Mouse (Mus musculus): Measurements from ENCODE around the gene Tamm41. TPM values are rescaled to one million over a fixed set of nuclear protein-coding genes. Genes with fewer than 3 reads are reported as not detected.

The Tamm41 gene
- polyA plus RNA-seq, 1 experiment from 2014 or later: 72.8 TPM

DNA sequence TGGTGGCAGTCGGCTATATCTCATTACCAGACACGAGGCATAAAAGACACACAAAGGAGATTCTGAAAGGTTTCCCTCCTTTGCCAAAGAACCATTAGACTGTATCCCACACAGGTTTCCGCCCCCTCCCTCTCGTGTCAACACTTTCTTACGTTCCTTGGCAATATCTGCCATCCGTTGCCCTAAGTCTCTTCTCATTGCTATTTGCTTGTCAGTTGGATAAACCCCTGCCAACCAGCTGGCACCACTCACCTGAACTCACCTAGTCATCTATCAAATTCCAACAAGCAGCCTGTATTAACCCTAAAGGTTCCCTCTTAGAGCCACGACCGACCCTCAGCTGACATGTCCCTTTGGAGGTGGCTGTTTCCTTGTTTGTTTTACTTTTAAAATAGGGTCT is 72.3 kb downstream of the Tamm41 start:
- no peak overlapping the region for H3K4me2 ChIP-seq (ENCODE audit: low read depth)
- peaks cover 4% of the 10 kb centered on the region for H3K4me1 ChIP-seq (ENCODE audit: control insufficient read depth, insufficient read depth, low read length)
- no peak overlapping the region for H3K4me3 ChIP-seq (ENCODE audit: low read depth, low read length)
- H3K9ac ChIP-seq (ENCODE audit: low read length): no peak overlapping the region
- H3K27me3 ChIP-seq (ENCODE audit: control insufficient read depth, insufficient read depth, low read length): peaks cover 19% of the 10 kb centered on the region
- ATAC-seq (ENCODE audit: insufficient read depth, low FRiP score, low TSS enrichment) (no peak), DNase-seq (ENCODE audit: low spot score) (no peak)
- no peaks in the 10 kb centered on the region for H3K36me3 ChIP-seq (ENCODE audit: control insufficient read depth, insufficient read depth, low read length)
- WGBS: 86% methylated on average over 8 of the region's 8 CpGs
- H3K27ac ChIP-seq (ENCODE audit: low read depth, low read length): no peak overlapping the region
- no peaks in the 10 kb centered on the region for H3K9me3 ChIP-seq (ENCODE audit: control insufficient read depth, low read length)

DNA sequence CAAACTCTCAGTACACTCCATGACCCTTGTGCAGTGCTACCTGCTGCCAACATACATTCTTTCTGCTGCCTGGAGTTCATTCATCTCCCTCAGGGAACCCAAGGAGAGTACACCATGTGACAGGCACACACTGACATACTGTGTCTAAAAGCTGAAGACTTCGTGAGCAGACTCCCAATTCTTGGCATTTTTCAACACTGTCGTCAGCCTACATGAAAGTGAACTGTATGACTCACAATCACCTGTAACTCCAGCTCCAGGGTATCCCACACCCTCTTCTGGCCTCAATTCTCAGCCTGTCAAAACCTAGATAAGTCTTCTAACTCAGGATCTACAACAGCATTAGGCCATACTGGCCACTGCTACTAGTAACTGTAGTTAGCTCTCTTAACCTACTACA is 73.4 kb downstream of the Tamm41 start:
- H3K36me3 ChIP-seq (ENCODE audit: control insufficient read depth, insufficient read depth, low read length): no peaks in the 10 kb centered on the region
- no peak overlapping the region for H3K27ac ChIP-seq (ENCODE audit: low read depth, low read length)
- no peak overlapping the region for H3K4me2 ChIP-seq (ENCODE audit: low read depth)
- DNase-seq (ENCODE audit: low spot score): no peak
- no peak for ATAC-seq (ENCODE audit: insufficient read depth, low FRiP score, low TSS enrichment)
- H3K27me3 ChIP-seq (ENCODE audit: control insufficient read depth, insufficient read depth, low read length): peaks cover 15% of the 10 kb centered on the region
- H3K9me3 ChIP-seq (ENCODE audit: control insufficient read depth, low read length): no peaks in the 10 kb centered on the region
- WGBS: 87% methylated on average over 2 of the region's 2 CpGs
- no peaks in the 10 kb centered on the region; the same call in 1 of the 2 replicates for H3K4me1 ChIP-seq (ENCODE audit: control insufficient read depth, insufficient read depth, low read length)
- no peak overlapping the region for H3K4me3 ChIP-seq (ENCODE audit: low read depth, low read length)
- no peak overlapping the region for H3K9ac ChIP-seq (ENCODE audit: low read length)

DNA sequence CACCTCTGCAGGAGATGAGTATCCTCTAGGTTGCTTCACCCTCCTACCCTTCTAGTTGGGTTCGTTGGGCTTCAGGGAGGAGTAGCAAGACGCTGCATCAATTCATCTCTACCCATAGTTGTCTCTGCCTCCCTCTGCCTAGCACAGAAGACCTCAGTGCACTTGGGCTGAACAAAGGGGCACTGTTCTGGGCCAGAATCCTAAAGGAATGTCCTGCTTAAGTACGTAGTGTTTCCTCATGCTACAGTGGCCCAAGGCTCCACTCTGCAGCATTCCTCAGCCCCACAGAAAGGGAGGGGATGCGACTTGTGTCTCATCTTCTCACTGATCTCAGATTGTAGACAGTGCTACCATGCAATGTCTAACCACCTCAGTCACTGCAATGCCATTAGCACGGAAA is 74.0 kb downstream of the Tamm41 start:
- H3K4me3 ChIP-seq (ENCODE audit: low read depth, low read length): no peak overlapping the region
- H3K4me1 ChIP-seq (ENCODE audit: control insufficient read depth, insufficient read depth, low read length): no peaks in the 10 kb centered on the region
- no peaks in the 10 kb centered on the region for H3K36me3 ChIP-seq (ENCODE audit: control insufficient read depth, insufficient read depth, low read length)
- no peak for DNase-seq (ENCODE audit: low spot score)
- 69% methylated on average over 5 of the region's 5 CpGs for WGBS
- no peak for ATAC-seq (ENCODE audit: insufficient read depth, low FRiP score, low TSS enrichment)
- no peak overlapping the region for H3K4me2 ChIP-seq (ENCODE audit: low read depth)
- H3K9me3 ChIP-seq (ENCODE audit: control insufficient read depth, low read length): no peaks in the 10 kb centered on the region
- H3K9ac ChIP-seq (ENCODE audit: low read length): no peak overlapping the region
- H3K27ac ChIP-seq (ENCODE audit: low read depth, low read length): no peak overlapping the region
- H3K27me3 ChIP-seq (ENCODE audit: control insufficient read depth, insufficient read depth, low read length): peaks cover 11% of the 10 kb centered on the region

DNA sequence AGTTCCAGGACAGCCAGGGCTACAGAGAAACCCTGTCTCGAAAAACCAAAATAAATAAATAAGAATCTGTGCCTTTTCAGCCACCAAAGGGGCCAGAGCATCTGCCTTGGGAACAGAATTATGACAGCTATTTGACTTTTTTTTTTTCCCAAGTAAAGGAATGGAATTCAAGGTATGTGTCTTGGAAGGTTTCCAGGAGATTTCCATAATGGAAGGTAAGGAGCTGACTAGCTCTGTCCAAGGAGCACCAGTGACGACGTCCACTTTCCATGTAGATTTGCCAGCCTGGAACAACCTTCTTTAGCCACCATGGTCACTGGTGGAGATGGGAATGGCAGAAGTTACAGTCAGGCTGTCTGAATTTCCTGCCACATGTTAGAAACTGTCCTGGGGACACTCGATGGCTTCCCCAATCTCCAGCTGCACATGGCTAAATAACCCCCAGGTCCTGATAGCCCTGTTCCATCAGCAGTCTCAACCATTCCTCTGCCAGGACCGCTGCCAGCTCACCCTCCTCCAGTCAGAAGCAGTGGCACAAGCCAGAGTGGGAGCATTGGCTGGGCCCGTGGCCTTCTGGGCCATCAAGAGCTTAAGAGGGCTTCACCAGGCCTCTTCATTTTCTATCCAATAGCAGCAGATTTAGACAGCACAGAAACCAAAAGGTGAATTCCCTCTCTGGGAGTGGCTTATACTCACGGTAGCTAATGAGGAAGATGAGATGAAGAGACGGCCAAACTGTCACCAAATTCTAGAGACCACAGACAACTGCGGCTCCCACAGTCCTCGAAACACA is 76.2 kb downstream of the Tamm41 start:
- Histone ChIP-seq H3K36me3 (ENCODE audit: control insufficient read depth, insufficient read depth, low read length) (no peaks in the 10 kb centered on the region), H3K4me1 (ENCODE audit: control insufficient read depth, insufficient read depth, low read length) (peaks cover 2% of the 10 kb centered on the region; the same call in 1 of the 2 replicates), H3K4me2 (ENCODE audit: low read depth) (no peak overlapping the region), H3K9me3 (ENCODE audit: control insufficient read depth, low read length) (no peaks in the 10 kb centered on the region), H3K27ac (ENCODE audit: low read depth, low read length) (no peak overlapping the region), H3K27me3 (ENCODE audit: control insufficient read depth, insufficient read depth, low read length) (0 out of 2 replicates have a peak, but pooled peaks cover 3% of the 10 kb centered on the region), H3K4me3 (ENCODE audit: low read depth, low read length) (no peak overlapping the region), H3K9ac (ENCODE audit: low read length) (no peak overlapping the region)
- DNase-seq (ENCODE audit: low spot score): no peak
- ATAC-seq (ENCODE audit: insufficient read depth, low FRiP score, low TSS enrichment): no peak
- 83% methylated on average over 10 of the region's 10 CpGs for WGBS

DNA sequence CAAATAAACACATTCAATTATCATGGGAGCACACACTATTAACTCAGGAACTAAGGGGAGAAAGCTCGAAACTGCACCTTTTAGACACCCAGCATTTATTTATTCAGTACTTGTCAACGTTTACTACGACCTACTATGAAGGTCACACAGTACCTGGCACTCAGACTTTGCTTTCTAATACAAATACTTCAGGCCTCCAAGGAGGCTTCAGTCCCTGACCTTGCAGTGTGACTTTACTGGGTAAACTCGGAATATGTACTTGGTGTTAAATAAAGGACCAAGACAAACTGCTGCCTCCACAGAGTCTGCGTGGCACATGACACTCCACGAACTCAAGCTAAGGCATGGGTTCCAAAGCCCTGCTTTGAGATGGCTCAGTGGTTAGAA is 78.7 kb downstream of the Tamm41 start:
- ATAC-seq (ENCODE audit: insufficient read depth, low FRiP score, low TSS enrichment): no peak

DNA sequence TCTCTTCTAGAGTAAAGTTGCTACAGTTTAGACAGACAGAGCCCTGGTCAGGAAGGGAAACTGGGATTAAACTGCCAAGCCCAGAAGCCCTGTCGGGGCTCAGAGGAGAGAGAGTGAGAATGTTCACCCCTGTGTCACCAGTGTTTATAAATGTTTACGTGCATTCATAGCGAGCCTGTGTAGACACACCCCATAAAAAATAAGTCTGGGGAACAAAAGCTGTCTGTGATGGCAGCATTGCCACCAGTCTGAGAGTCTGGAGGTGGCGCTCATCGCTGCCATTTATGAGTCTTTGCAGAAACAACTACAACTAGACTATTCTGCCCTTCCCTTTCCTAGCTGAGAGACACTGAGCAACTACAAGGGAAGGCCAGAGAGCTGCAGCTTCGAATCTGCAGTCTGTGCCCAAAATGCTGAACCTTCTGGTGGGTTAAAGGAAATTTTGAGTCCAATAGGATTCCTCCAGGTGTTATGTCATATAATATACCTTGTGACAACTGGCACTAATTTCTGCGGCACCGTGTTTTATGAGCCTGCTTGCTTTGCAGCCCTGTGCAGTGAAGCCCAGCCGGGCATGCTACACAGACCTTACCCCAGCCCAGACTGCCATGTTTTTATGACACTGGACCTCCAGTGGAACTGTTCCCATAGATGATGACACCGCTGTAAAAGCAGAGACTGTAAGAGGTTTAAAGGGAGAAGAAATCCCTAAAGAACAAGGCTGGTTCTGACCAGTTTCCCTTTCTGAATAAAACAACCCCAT is 79.2 kb downstream of the Tamm41 start:
- H3K4me1 ChIP-seq (ENCODE audit: control insufficient read depth, insufficient read depth, low read length): peaks cover 2% of the 10 kb centered on the region; the same call in 1 of the 2 replicates
- no peak overlapping the region for H3K27ac ChIP-seq (ENCODE audit: low read depth, low read length)
- no peaks in the 10 kb centered on the region for H3K9me3 ChIP-seq (ENCODE audit: control insufficient read depth, low read length)
- DNase-seq (ENCODE audit: low spot score): no peak
- H3K4me2 ChIP-seq (ENCODE audit: low read depth): no peak overlapping the region
- ATAC-seq (ENCODE audit: insufficient read depth, low FRiP score, low TSS enrichment): no peak
- WGBS: 66% methylated on average over 10 of the region's 10 CpGs
- no peak overlapping the region for H3K4me3 ChIP-seq (ENCODE audit: low read depth, low read length)
- no peaks in the 10 kb centered on the region for H3K27me3 ChIP-seq (ENCODE audit: control insufficient read depth, insufficient read depth, low read length)
- H3K36me3 ChIP-seq (ENCODE audit: control insufficient read depth, insufficient read depth, low read length): no peaks in the 10 kb centered on the region
- no peak overlapping the region for H3K9ac ChIP-seq (ENCODE audit: low read length)

More for the DNA sequence above, 78.7 kb downstream of the Tamm41 start:
- H3K4me2 ChIP-seq (ENCODE audit: low read depth): no peak overlapping the region
- no peak overlapping the region for H3K9ac ChIP-seq (ENCODE audit: low read length)
- WGBS: 88% methylated on average over 6 of the region's 6 CpGs
- H3K9me3 ChIP-seq (ENCODE audit: control insufficient read depth, low read length): no peaks in the 10 kb centered on the region
- peaks cover 2% of the 10 kb centered on the region; the same call in 1 of the 2 replicates for H3K4me1 ChIP-seq (ENCODE audit: control insufficient read depth, insufficient read depth, low read length)
- DNase-seq (ENCODE audit: low spot score): no peak
- H3K27ac ChIP-seq (ENCODE audit: low read depth, low read length): no peak overlapping the region
- no peaks in the 10 kb centered on the region for H3K27me3 ChIP-seq (ENCODE audit: control insufficient read depth, insufficient read depth, low read length)
- no peaks in the 10 kb centered on the region for H3K36me3 ChIP-seq (ENCODE audit: control insufficient read depth, insufficient read depth, low read length)
- H3K4me3 ChIP-seq (ENCODE audit: low read depth, low read length): no peak overlapping the region

DNA sequence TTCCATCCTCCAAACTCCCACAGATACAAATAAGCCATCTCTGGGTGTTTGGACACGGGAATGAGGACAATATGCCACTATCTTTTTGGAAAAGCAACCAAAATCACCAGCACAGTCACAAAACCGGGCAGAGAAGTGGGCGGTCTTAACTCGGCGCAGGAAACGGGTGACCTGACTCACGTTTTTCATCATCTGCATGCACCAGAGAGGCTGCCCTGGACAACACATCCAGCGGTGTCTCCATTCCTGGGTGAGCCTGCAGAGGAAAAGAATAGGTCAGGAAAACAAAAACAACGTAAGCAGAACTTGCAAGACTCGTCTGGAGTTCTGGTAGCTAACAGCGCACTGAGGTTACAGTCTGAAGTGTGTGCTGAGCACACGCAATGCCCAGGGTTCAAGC is 79.9 kb downstream of the Tamm41 start:
- no peaks in the 10 kb centered on the region for H3K36me3 ChIP-seq (ENCODE audit: control insufficient read depth, insufficient read depth, low read length)
- no peaks in the 10 kb centered on the region for H3K27me3 ChIP-seq (ENCODE audit: control insufficient read depth, insufficient read depth, low read length)
- no peak overlapping the region for H3K9ac ChIP-seq (ENCODE audit: low read length)
- H3K27ac ChIP-seq (ENCODE audit: low read depth, low read length): no peak overlapping the region
- no peaks in the 10 kb centered on the region for H3K9me3 ChIP-seq (ENCODE audit: control insufficient read depth, low read length)
- ATAC-seq (ENCODE audit: insufficient read depth, low FRiP score, low TSS enrichment) (no peak), DNase-seq (ENCODE audit: low spot score) (no peak)
- WGBS: 78% methylated on average over 12 of the region's 12 CpGs
- H3K4me2 ChIP-seq (ENCODE audit: low read depth): no peak overlapping the region
- H3K4me3 ChIP-seq (ENCODE audit: low read depth, low read length): no peak overlapping the region
- peaks cover 2% of the 10 kb centered on the region; the same call in 1 of the 2 replicates for H3K4me1 ChIP-seq (ENCODE audit: control insufficient read depth, insufficient read depth, low read length)

DNA sequence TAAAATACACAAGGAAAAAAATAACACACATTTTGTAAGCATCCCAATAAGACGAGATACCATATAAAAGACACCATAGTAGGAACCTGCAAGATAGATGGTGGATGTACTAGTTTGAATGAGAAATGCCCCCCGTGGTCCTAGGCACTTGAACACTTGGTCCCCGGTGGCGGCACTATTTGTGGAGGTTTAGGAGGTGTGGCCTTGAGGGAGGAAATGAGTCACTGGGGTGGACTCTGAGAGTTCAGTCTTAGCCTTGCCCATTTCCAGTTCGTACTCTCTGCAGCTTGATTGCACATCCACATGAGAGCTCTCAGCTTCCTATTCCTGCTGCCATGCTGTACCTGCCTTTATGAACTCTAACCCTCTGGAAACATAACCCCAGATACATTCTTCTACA is 83.2 kb downstream of the Tamm41 start:
- H3K4me3 ChIP-seq (ENCODE audit: low read depth, low read length): no peak overlapping the region
- H3K36me3 ChIP-seq (ENCODE audit: control insufficient read depth, insufficient read depth, low read length): no peaks in the 10 kb centered on the region
- ATAC-seq (ENCODE audit: insufficient read depth, low FRiP score, low TSS enrichment): no peak
- H3K27me3 ChIP-seq (ENCODE audit: control insufficient read depth, insufficient read depth, low read length): no peaks in the 10 kb centered on the region
- DNase-seq (ENCODE audit: low spot score): no peak
- H3K9me3 ChIP-seq (ENCODE audit: control insufficient read depth, low read length): no peaks in the 10 kb centered on the region
- no peak overlapping the region for H3K9ac ChIP-seq (ENCODE audit: low read length)
- 86% methylated on average over 5 of the region's 5 CpGs for WGBS
- no peak overlapping the region for H3K27ac ChIP-seq (ENCODE audit: low read depth, low read length)
- H3K4me2 ChIP-seq (ENCODE audit: low read depth): no peak overlapping the region
- peaks cover 2% of the 10 kb centered on the region; the same call in 1 of the 2 replicates for H3K4me1 ChIP-seq (ENCODE audit: control insufficient read depth, insufficient read depth, low read length)
